Mouse (Mus musculus) liver, embryonic 13.5 days (tissue): Measurements from ENCODE around the gene Grin2b. TPM values are rescaled to one million over a fixed set of nuclear protein-coding genes. Genes with fewer than 3 reads are reported as not detected.

Source experiments
- ATAC-seq: fragments of 200-750 bp; cut with Nextera tagmentation; 2 replicates; pipeline ENCODE4 v1.8.0; 2017; ENCODE audit warnings: low read depth, mild to moderate bottlenecking, moderate number of reproducible peaks, moderate library complexity
- DNase-seq: peaks from one replicate; pipeline ENCODE4 v3.0.0; 2022
- H3K27ac ChIP-seq: fragments of 300-500 bp; sonication (generic); 2 replicates; pipeline ENCODE4 v1.5.1; 2015; ENCODE audit warnings: moderate library complexity, mild to moderate bottlenecking, inconsistent platforms
- H3K27me3 ChIP-seq: fragments of 300-500 bp; sonication (generic); 2 replicates; pipeline ENCODE4 v1.6.1; 2015; ENCODE audit warnings: mild to moderate bottlenecking, inconsistent platforms
- H3K36me3 ChIP-seq: fragments of 300-500 bp; sonication (generic); 2 replicates; pipeline ENCODE4 v1.6.1; 2015; ENCODE audit warnings: mild to moderate bottlenecking, inconsistent platforms
- H3K4me1 ChIP-seq: fragments of 300-500 bp; sonication (generic); replicated peaks from 2 replicates; pipeline ENCODE4 v1.6.1; 2015; ENCODE audit warnings: inconsistent platforms
- H3K4me2 ChIP-seq: fragments of 300-500 bp; sonication (generic); 2 replicates; pipeline ENCODE4 v1.6.1; 2015; ENCODE audit warnings: inconsistent platforms, mild to moderate bottlenecking, moderate library complexity
- H3K4me3 ChIP-seq: fragments of 300-500 bp; sonication (generic); replicated peaks from 2 replicates; pipeline ENCODE4 v1.5.1; 2015; ENCODE audit warnings: mild to moderate bottlenecking, inconsistent platforms
- H3K9ac ChIP-seq: fragments of 300-500 bp; sonication (generic); 2 replicates; pipeline ENCODE4 v1.6.1; 2015; ENCODE audit warnings: mild to moderate bottlenecking, inconsistent platforms
- H3K9me3 ChIP-seq: fragments of 300-500 bp; sonication (generic); replicated peaks from 2 replicates; pipeline ENCODE4 v1.6.1; 2016; ENCODE audit warnings: inconsistent platforms
- WGBS: fragments of 180-500 bp; shearing (Covaris S2); methylation state at CpG from one replicate; pipeline ENCODE4 v1.1.7; 2015; ENCODE audit not compliant: insufficient replicate concordance; 5-methylcytosine and 5-hydroxymethylcytosine counted together
- polyA plus RNA-seq: library from polyadenylated mRNA; unstranded; fragments of >200 nt; fragmentation: Nextera tagmentation; extraction: Ambion mirVana; gene quantifications from 2 replicates; pipeline ENCODE4 v1.2.1, GENCODE M21; 2015

The Grin2b gene
- polyA plus RNA-seq, 1 experiment from 2014 or later = 0.21 TPM

DNA sequence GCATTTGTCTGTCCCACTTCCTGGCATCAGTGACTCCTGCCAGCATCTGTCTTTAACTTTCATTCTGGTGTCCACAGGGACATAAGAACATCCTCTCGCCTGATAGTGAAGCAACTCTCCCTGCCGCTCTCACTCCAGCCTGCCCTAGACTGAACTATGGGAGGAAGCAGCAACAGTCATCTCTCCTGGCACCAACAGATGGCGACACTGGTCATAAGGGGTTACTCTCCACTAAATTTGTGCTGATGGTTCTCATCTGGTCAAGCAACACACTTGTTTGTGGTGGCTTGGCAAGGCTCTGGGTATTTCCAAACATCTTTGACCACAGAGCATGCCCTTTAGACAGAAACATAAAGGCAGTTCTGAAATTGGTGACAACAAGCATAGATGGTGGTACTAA, 130.9 kb downstream of the Grin2b start:
- ATAC-seq (no peak), DNase-seq (no peak)
- WGBS = 57% methylated on average over 3 of the region's 3 CpGs
- Histone ChIP-seq H3K9ac (no peak overlapping the region), H3K36me3 (no peaks in the 10 kb centered on the region), H3K9me3 (peaks cover 16% of the 10 kb centered on the region; the same call in 1 of the 2 replicates), H3K4me3 (no peak overlapping the region), H3K27me3 (no peaks in the 10 kb centered on the region), H3K4me1 (no peaks in the 10 kb centered on the region), H3K4me2 (no peak overlapping the region), H3K27ac (no peak overlapping the region)

DNA sequence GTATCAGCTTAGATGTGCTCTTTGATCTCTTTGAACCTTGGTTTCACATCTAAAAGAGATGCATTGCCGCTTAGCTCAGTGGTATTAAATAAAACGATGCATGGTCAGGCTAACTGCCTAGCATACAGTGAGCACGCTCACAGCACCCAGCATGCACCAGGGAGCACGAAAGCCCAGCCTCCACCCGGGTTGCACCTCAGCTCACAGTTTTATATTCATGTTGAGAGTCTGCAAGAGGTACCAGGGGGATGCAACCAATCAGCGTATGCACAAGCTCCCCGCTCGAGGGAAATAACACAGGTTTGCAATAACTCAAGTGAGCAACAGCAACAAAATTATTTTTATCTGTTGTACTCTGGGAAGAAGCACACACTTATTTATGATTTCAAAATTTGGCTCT, 131.5 kb downstream of the Grin2b start:
- peaks cover 16% of the 10 kb centered on the region; the same call in 1 of the 2 replicates for H3K9me3 ChIP-seq
- H3K27ac ChIP-seq = no peak overlapping the region
- no peaks in the 10 kb centered on the region for H3K36me3 ChIP-seq
- H3K4me2 ChIP-seq = no peak overlapping the region
- H3K27me3 ChIP-seq = no peaks in the 10 kb centered on the region
- WGBS = 69% methylated on average over 8 of the region's 8 CpGs
- H3K4me3 ChIP-seq = no peak overlapping the region
- no peak overlapping the region for H3K9ac ChIP-seq
- DNase-seq (no peak), ATAC-seq (no peak)
- no peaks in the 10 kb centered on the region for H3K4me1 ChIP-seq

DNA sequence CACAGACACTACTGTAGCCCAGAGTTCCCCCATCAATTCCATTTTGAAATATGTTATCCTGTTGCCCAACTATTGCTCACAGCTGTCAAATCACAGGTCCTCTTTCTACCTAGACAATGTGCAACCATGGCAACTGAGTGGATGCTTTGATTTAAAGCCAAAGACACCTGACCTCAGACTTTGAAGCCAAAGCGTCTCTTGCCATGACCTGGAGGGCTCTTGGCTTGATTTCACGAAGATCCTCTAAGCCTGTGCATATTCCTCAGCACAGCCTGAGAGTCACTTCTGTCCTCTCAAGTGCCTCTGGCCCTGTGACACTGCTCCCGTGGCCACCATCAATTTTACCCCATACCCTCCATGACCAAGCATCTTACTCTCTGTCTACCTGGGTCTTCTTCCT, 132.4 kb downstream of the Grin2b start:
- H3K9me3 ChIP-seq = peaks cover 16% of the 10 kb centered on the region; the same call in 1 of the 2 replicates
- H3K9ac ChIP-seq = no peak overlapping the region
- DNase-seq = no peak
- WGBS = 49% methylated on average over 3 of the region's 3 CpGs
- no peak for ATAC-seq
- no peaks in the 10 kb centered on the region for H3K27me3 ChIP-seq
- H3K27ac ChIP-seq = no peak overlapping the region
- no peak overlapping the region for H3K4me3 ChIP-seq
- no peaks in the 10 kb centered on the region for H3K4me1 ChIP-seq
- H3K36me3 ChIP-seq = no peaks in the 10 kb centered on the region
- H3K4me2 ChIP-seq = no peak overlapping the region

DNA sequence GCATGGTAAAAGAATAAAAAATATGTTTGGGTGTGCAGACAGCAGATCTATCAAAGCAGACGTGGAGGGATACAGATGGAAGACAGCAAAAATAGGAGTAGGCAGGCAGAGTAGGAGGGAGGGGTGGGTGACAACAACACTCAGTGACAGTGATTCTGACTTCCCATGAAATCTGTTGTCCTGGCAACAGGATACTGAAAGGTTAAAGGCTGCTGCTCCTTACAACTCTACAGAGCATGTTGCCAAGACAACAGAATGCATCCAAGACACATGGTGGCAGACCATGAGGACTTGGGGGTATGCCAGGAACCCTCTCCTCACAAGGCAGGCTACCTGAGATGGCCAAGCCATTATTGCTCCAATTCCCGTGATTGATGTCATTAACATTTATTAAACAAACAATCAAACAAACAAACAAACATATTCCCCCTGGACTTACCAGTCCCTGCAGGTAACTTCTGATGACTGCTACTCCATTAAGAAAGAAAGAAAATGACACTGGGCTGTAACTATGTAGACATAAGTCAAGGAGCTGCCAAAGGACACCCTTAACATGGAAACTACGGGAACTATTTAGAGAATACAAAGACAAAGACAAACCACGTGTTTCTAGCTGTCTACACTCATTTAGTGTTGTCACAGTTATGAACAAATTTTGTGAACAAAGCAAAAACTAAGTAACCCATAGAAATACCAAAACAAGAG, 143.9 kb downstream of the Grin2b start:
- DNase-seq = no peak
- Histone ChIP-seq H3K4me1 (no peaks in the 10 kb centered on the region), H3K9me3 (peaks cover 14% of the 10 kb centered on the region; the same call in 1 of the 2 replicates), H3K4me2 (no peak overlapping the region), H3K36me3 (no peaks in the 10 kb centered on the region), H3K27ac (no peak overlapping the region), H3K9ac (no peak overlapping the region), H3K4me3 (no peak overlapping the region), H3K27me3 (no peaks in the 10 kb centered on the region)
- ATAC-seq = no peak
- WGBS = 59% methylated on average over 4 of the region's 4 CpGs

DNA sequence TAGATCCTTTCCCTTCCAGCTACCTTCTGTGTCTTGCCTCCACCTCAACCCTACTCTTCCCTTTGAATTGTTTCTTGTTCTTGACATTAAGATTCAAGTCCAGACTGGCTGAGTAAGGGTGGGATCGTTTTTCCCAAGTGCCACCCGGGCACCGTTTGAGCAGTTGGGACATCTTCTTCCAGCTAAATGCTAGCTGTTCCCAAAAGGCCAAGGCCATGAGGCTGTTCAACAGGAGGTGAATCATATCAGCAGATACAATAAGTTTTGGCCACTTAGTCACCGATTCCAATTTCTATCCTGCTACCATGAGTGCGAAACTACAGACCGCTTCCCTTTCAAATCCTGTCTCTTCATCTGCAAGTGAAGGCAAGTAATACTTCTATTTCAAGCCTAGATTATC, 146.4 kb downstream of the Grin2b start:
- H3K9me3 ChIP-seq = peaks cover 14% of the 10 kb centered on the region; the same call in 1 of the 2 replicates
- 79% methylated on average over 6 of the region's 6 CpGs for WGBS
- no peak overlapping the region for H3K4me3 ChIP-seq
- no peak for DNase-seq
- no peak overlapping the region for H3K4me2 ChIP-seq
- no peaks in the 10 kb centered on the region for H3K27me3 ChIP-seq
- no peak overlapping the region for H3K9ac ChIP-seq
- no peak for ATAC-seq
- H3K4me1 ChIP-seq = no peaks in the 10 kb centered on the region
- H3K27ac ChIP-seq = no peak overlapping the region
- H3K36me3 ChIP-seq = no peaks in the 10 kb centered on the region

DNA sequence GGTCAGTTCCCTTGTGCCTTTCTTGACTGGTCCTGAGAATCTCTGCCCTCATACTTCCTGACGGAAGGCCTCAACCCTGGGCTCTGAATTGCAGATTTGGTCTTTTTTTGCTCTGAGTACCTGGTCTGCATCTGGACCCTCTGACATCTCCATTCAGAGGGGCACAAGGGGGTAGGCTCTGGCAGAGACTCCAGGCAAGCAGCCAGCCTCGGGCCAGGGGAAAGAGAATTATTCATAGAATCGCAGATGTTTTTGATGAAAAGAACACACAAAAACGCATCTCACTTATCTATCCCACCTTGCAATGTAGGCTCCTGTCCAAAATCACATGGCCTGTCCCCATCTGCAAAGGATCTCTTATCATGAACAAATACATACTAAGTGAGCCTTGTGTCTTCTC, 147.5 kb downstream of the Grin2b start:
- ATAC-seq = no peak
- 58% methylated on average over 4 of the region's 4 CpGs for WGBS

DNA sequence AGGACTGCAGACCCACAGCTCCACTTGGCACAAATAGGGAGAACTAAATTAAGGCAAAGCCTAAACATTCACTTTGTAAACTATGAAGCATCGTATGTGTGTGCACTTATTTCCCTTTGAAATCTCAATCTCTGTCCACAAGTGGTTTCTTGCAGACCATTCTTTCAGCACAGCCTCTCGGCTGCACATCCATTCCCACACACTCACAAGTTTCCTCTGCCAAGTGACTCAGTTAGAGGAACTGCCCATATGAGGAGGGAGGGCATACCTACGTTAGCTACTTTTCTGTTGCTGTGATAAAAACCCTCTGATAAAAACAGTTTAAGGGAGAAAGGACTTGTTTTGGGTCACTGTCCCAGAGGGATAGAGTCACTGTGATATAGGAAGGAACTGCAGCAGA, 152.9 kb downstream of the Grin2b start:
- no peak overlapping the region for H3K27ac ChIP-seq
- no peak overlapping the region for H3K9ac ChIP-seq
- no peak for DNase-seq
- H3K4me2 ChIP-seq = no peak overlapping the region
- H3K4me3 ChIP-seq = no peak overlapping the region
- no peak for ATAC-seq
- no peaks in the 10 kb centered on the region for H3K27me3 ChIP-seq
- 48% methylated on average over 3 of the region's 3 CpGs for WGBS
- no peaks in the 10 kb centered on the region for H3K4me1 ChIP-seq
- no peaks in the 10 kb centered on the region for H3K36me3 ChIP-seq
- H3K9me3 ChIP-seq = peaks cover 4% of the 10 kb centered on the region; the same call in 1 of the 2 replicates

More for the DNA sequence above, 147.5 kb downstream of the Grin2b start:
- H3K27ac ChIP-seq = no peak overlapping the region
- no peak overlapping the region for H3K9ac ChIP-seq
- no peaks in the 10 kb centered on the region for H3K4me1 ChIP-seq
- peaks cover 13% of the 10 kb centered on the region; the same call in 1 of the 2 replicates for H3K9me3 ChIP-seq
- H3K27me3 ChIP-seq = no peaks in the 10 kb centered on the region
- no peaks in the 10 kb centered on the region for H3K36me3 ChIP-seq
- H3K4me2 ChIP-seq = no peak overlapping the region
- H3K4me3 ChIP-seq = no peak overlapping the region
- DNase-seq = no peak

DNA sequence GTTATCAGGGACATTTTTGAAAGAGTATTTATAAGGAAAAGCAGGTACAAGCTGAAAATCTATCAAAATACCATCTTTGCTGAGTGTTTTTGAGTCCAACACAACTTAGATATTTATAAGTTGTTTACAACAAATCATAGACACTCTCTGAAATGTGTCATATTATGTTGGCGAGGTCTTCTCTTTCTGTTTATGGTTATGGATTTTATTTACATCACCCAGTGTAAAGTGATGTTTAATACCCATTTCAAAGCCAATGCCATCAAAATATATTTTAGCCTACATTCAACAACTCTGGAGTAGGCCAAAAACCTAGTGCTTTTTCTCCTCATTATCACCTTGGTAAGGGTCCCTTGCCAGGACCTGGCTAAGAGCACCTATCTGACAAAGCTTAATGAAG, 154.3 kb downstream of the Grin2b start:
- H3K9me3 ChIP-seq = no peaks in the 10 kb centered on the region
- no peaks in the 10 kb centered on the region for H3K36me3 ChIP-seq
- H3K27ac ChIP-seq = no peak overlapping the region
- no peaks in the 10 kb centered on the region for H3K27me3 ChIP-seq
- no peak overlapping the region for H3K4me3 ChIP-seq
- H3K4me1 ChIP-seq = no peaks in the 10 kb centered on the region
- DNase-seq (no peak), ATAC-seq (no peak)
- H3K9ac ChIP-seq = no peak overlapping the region
- 61% methylated on average over 1 of the region's 1 CpGs for WGBS
- H3K4me2 ChIP-seq = no peak overlapping the region

DNA sequence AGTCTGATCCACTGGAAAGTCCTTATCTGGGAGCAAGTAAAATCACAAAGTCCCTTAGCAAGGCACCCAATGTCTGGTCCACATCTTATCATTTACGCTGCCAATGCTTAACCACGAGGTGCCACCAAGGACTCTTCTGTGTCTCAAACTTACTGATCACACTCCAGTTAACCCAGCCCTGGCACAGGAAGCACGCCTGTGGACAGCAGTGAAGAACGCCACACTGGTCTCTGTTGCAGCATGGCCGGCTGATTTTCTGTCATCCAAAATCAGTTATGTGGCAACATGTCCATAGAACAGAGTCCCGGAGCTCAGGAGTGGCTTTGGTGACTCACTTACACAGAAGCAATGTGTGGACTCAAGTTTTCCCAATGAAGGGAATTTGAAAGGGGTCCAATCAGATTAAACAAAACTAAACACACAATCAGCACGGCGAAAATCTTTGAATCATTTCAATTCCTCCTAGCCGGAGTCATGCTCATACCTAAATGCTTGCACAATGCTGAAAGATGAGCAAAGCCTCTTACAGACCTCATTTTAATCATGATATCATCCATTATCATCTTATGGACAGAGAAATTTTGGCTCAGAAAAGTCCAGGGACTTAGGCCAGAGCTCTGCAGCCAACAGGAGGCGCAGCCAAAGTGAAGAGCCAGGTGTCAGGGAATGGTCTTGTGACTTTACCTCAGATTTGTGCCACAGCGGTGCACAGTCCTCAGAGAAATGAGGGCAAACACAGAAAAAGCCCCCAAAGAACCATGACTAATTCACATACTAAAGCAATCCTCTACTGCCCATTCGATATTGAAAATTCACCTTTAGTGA, 159.5 kb downstream of the Grin2b start:
- Histone ChIP-seq H3K36me3 (no peaks in the 10 kb centered on the region), H3K9me3 (no peaks in the 10 kb centered on the region; the same call in 1 of the 2 replicates), H3K4me1 (no peaks in the 10 kb centered on the region), H3K27ac (no peak overlapping the region), H3K4me2 (no peak overlapping the region), H3K9ac (no peak overlapping the region), H3K4me3 (no peak overlapping the region), H3K27me3 (no peaks in the 10 kb centered on the region)
- DNase-seq (no peak), ATAC-seq (no peak)
- 71% methylated on average over 12 of the region's 12 CpGs for WGBS

DNA sequence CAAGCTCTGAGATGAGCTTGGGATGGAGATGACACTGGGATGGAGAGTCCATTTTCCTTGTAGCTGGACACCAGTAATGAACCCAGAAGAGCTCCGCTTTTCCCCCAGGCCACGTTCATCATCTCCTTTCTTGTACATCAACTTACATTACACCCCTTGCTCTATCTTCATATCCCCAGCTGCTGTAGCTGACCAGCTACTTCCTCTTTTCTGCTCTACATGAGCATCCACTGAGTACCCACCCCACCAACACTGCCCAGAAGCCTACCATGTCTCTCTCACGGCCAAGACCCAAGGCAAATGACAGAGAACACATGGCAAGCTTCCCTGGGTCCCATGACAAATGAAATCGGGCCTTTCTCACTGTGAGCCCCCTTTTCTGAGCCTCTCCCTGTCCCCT, 161.8 kb downstream of the Grin2b start:
- no peak overlapping the region for H3K4me2 ChIP-seq
- 40% methylated on average over 4 of the region's 4 CpGs for WGBS
- ATAC-seq = no peak

DNA sequence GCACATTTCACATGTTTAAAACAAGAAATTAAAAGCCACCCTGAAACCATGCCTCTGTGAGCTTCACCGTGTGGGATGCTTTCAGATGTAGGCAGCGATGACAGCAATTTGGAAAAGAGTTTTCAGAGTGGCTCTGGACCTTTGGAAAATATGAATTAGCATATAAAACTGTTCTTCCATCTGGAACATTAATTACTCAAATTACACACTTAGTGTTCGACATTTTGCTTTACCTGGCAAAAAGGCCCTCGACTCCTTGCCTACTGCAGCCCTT, 162.3 kb downstream of the Grin2b start:
- no peak overlapping the region for H3K9ac ChIP-seq
- H3K9me3 ChIP-seq = no peaks in the 10 kb centered on the region; the same call in 1 of the 2 replicates
- no peak overlapping the region for H3K27ac ChIP-seq
- no peak overlapping the region for H3K4me3 ChIP-seq
- no peaks in the 10 kb centered on the region for H3K36me3 ChIP-seq
- 71% methylated on average over 4 of the region's 4 CpGs for WGBS
- DNase-seq = no peak
- no peaks in the 10 kb centered on the region for H3K4me1 ChIP-seq
- ATAC-seq = no peak
- no peaks in the 10 kb centered on the region for H3K27me3 ChIP-seq
- H3K4me2 ChIP-seq = no peak overlapping the region

More for the DNA sequence above, 161.8 kb downstream of the Grin2b start:
- Histone ChIP-seq H3K9ac (no peak overlapping the region), H3K4me1 (no peaks in the 10 kb centered on the region), H3K27me3 (no peaks in the 10 kb centered on the region), H3K36me3 (no peaks in the 10 kb centered on the region), H3K27ac (no peak overlapping the region), H3K4me3 (no peak overlapping the region), H3K9me3 (no peaks in the 10 kb centered on the region; the same call in 1 of the 2 replicates)
- DNase-seq = no peak
